In the genomic region with DNA sequence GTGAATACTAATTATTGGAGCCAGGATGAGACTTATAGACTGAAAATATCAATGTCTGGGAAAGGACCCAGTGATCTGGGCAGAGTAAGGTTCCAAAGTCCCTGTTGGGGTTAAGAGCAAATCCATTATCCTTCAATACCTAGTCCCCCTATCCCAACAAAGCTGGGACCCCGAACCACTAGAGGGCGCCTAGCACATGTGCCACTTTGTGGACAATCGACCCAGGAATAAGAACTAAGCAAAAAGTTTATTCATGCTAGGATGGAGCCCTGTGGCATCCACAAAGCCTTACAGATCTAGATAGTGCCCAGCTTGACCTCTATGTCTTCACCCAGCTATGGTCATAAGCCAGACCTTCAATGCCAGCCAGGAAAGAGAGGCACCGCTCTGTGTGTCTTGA, we compare ENCODE assay signal across 9 mouse cellular contexts. TPM values are rescaled to one million over a fixed set of nuclear protein-coding genes. Genes with fewer than 3 reads are reported as not detected.
DNase-seq lines count a peak whose midpoint lies in the region; ATAC-seq and TF ChIP-seq lines count a peak whose summit lies in the region.
"Had no signal": no experiment of that assay in that cellular context is flagged by ENCODE, and none has a peak within 500 bp of the region (broad histone marks: within the 10 kb centered on the region; RNA-seq: fewer than 3 reads in every experiment).

No protein-coding gene starts in this region.

- ATAC-seq in forebrain, embryonic 12.5 days (ENCODE audit: low FRiP score): peak; percentile 49; the same call in 1 of the 2 replicates

- H3K9ac ChIP-seq in ES-E14 (ENCODE audit: insufficient read depth, low read depth, low read length, poor library complexity, severe bottlenecking): no peak overlapping the region
- no peak overlapping the region for H3K9ac ChIP-seq in forebrain, embryonic 12.5 days
- H3K9ac ChIP-seq: heart, embryonic 15.5 days had no signal

- no peaks in the 10 kb centered on the region for H3K36me3 ChIP-seq in ES-E14 (ENCODE audit: control insufficient read depth, insufficient read depth, low read length, poor library complexity, severe bottlenecking)
- no peaks in the 10 kb centered on the region for H3K36me3 ChIP-seq in forebrain, embryonic 12.5 days (replicated peaks)
- H3K36me3 ChIP-seq: heart, embryonic 15.5 days had no signal

- H3K4me2 ChIP-seq in forebrain, embryonic 12.5 days: no peak overlapping the region
- H3K4me2 ChIP-seq: heart, embryonic 15.5 days had no signal

- intact Hi-C loops in heart, postnatal 36 days (cut with DNase I): loop anchor here (1.0 to 5.0 kb wide), 4 partner anchors 17 to 99 kb away; no protein-coding TSS in a partner anchor

- no peak overlapping the region for H3K4me3 ChIP-seq in ES-E14 (ENCODE audit: insufficient read depth in 1 of 2, low read depth in 1 of 2, low read length in 2 of 2, poor library complexity in 1 of 2, severe bottlenecking in 1 of 2)
- no peak overlapping the region for H3K4me3 ChIP-seq in forebrain, embryonic 12.5 days (replicated peaks)
- H3K4me3 ChIP-seq: heart, embryonic 15.5 days had no signal

- DNase-seq in ES-E14 (ENCODE audit: low read depth, low spot score): peak; percentile 87
- peak; percentile 83 for DNase-seq in brain, adult 2 months (ENCODE audit: low read depth, low spot score)
- DNase-seq in heart, postnatal 36 days: peak; percentile 87 to 92
- DNase-seq in layer of hippocampus, adult 9-11 months: peak; percentile 52
- peak; percentile 93 for DNase-seq in lung, postnatal 36 days
- peak; percentile 56 to 80 for DNase-seq in right cerebral cortex, postnatal 10 days (ENCODE audit: low spot score in 2 of 2)
- peak; percentile 64 for DNase-seq in urinary bladder, adult 2 months (ENCODE audit: low spot score)

- WGBS in forebrain, embryonic 12.5 days: 20% methylated on average over 4 of the region's 4 CpGs

- in situ Hi-C loops in ES-E14 (cut with MboI; ENCODE audit: low sequenced_read_pairs in 2 of 2, unreplicated experiment in 2 of 2): no loop called here

- no peak overlapping the region for H3K27ac ChIP-seq in ES-E14 (ENCODE audit: insufficient read depth, low read depth, low read length, poor library complexity, severe bottlenecking)
- no peak overlapping the region for H3K27ac ChIP-seq in forebrain, embryonic 12.5 days
- H3K27ac ChIP-seq: heart, embryonic 15.5 days had no signal

- peaks cover 0 to 7% of the 10 kb centered on the region in 2 experiments; a peak in 2 of 4 replicates for H3K4me1 ChIP-seq in ES-E14 (ENCODE audit: control insufficient read depth in 2 of 2, insufficient read depth in 2 of 2, low read length in 2 of 2, poor library complexity in 1 of 2)
- 0 out of 2 replicates have a peak, but pooled peaks cover 5% of the 10 kb centered on the region for H3K4me1 ChIP-seq in forebrain, embryonic 12.5 days

- no peaks in the 10 kb centered on the region for H3K27me3 ChIP-seq in forebrain, embryonic 12.5 days
- H3K27me3 ChIP-seq: heart, embryonic 15.5 days had no signal

- H3K9me3 ChIP-seq in ES-E14 (ENCODE audit: control insufficient read depth, insufficient read depth, low read depth, low read length): no peaks in the 10 kb centered on the region
- no peaks in the 10 kb centered on the region for H3K9me3 ChIP-seq in forebrain, embryonic 12.5 days
- H3K9me3 ChIP-seq: heart, embryonic 15.5 days had no signal

TF ChIP-seq in ES-E14, 5 proteins besides CTCF, POLR2A, EP300 and RAD21:
- TF ChIP-seq ZC3H11A (IDR thresholded peaks at IDR 0.05; ENCODE audit: borderline replicate concordance, low read depth, low read length) (peak; percentile 49; the same call in 1 of the 2 replicates), CHD2 (IDR thresholded peaks at IDR 0.05; ENCODE audit: low read depth, low read length) (no peak), MAFK (IDR thresholded peaks at IDR 0.05; ENCODE audit: insufficient read depth, low read depth, low read length) (no peak)
TF ChIP-seq in ES-E14: peak in this region for 1.

RNA-seq across cellular contexts. Expression of a gene that starts 8.3 kb away (rescaled TPM):
- 15.4 and 19.0 TPM in 2 replicates for total RNA-seq in ES-E14 (2012; rRNA removed)
- 20.9 and 22.6 TPM in 2 replicates for polyA plus RNA-seq in forebrain, embryonic 12.5 days (2016; fragmentation: Nextera tagmentation; extraction: Ambion mirVana)
- total RNA-seq in heart, postnatal 36 days (2021): 1 to 10 TPM; 4.4 to 4.6 TPM
- polyA plus RNA-seq in urinary bladder, adult 2 months (2012; rRNA removed): 8.4 and 9.3 TPM in 2 replicates

RNA-seq across cellular contexts. Expression of a gene that starts 26.3 kb away (rescaled TPM):
- 24.0 and 28.0 TPM in 2 replicates for total RNA-seq in ES-E14 (2012; rRNA removed)
- 27.6 and 30.7 TPM in 2 replicates for polyA plus RNA-seq in forebrain, embryonic 12.5 days (2016; fragmentation: Nextera tagmentation; extraction: Ambion mirVana)
- total RNA-seq in heart, postnatal 36 days (2021): 1,000 to 10,000 TPM in 1 of 2 experiments, 100 to 1,000 TPM in 1; 873 to 1,040 TPM
- 18.8 and 25.7 TPM in 2 replicates for polyA plus RNA-seq in urinary bladder, adult 2 months (2012; rRNA removed)

RNA-seq across cellular contexts. Expression of a gene that starts 26.6 kb away (rescaled TPM):
- total RNA-seq in ES-E14 (2012; rRNA removed): 18.2 and 19.6 TPM in 2 replicates
- 22.0 and 26.6 TPM in 2 replicates for polyA plus RNA-seq in forebrain, embryonic 12.5 days (2016; fragmentation: Nextera tagmentation; extraction: Ambion mirVana)
- 10 to 100 TPM; 16.0 to 16.7 TPM for total RNA-seq in heart, postnatal 36 days (2021)
- polyA plus RNA-seq in urinary bladder, adult 2 months (2012; rRNA removed): 40.3 and 43.3 TPM in 2 replicates

RNA-seq across cellular contexts. Expression of a gene that starts 56.9 kb away (rescaled TPM):
- 127 and 131 TPM in 2 replicates for total RNA-seq in ES-E14 (2012; rRNA removed)
- 114 TPM in 2 replicates for polyA plus RNA-seq in forebrain, embryonic 12.5 days (2016; fragmentation: Nextera tagmentation; extraction: Ambion mirVana)
- 100 to 1,000 TPM; 134 to 150 TPM for total RNA-seq in heart, postnatal 36 days (2021)
- polyA plus RNA-seq in urinary bladder, adult 2 months (2012; rRNA removed): 57.5 and 64.8 TPM in 2 replicates

Comparison
In these comparisons a context has a peak if more than half of its experiments do, and no peak if none do; other contexts are left out.
1. RNA of a gene that starts 26.3 kb away (total RNA-seq): 873 to 1,040 TPM in heart, postnatal 36 days; 24.0 to 28.0 TPM in ES-E14; every median in the first group is over 10 times any median in the second.
2. Peak in every context shown above with its lines, with median percentiles within 50 percentile points of each other: DNase-seq.